Mouse (Mus musculus) cerebellum, adult 8-10 months (tissue): ENCODE measurements around the gene Crnkl1.

Experiments used
- DNase-seq: peaks from one replicate; pipeline ENCODE4 v3.0.0; 2022

The Crnkl1 gene

DNA sequence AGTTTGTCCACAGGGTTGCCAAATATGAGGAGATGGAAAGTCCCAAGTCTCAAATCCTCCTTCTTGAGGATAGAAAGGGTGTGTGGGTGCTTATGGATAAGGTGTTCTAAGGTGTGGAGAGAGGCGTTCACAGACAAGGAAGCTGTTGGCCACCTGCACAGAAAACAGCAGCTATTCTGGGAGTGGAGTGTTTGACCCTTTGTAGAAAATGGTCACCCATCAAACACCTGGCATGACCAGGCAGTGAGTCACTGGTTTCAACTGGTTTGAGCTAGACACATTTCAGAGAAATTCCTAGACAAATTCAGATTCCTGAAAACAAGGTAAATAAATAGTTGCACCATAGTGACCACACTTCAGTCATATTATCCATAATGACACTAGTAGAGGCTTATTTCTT lies 62.7 kb downstream of the Crnkl1 start:
- no peak for DNase-seq

DNA sequence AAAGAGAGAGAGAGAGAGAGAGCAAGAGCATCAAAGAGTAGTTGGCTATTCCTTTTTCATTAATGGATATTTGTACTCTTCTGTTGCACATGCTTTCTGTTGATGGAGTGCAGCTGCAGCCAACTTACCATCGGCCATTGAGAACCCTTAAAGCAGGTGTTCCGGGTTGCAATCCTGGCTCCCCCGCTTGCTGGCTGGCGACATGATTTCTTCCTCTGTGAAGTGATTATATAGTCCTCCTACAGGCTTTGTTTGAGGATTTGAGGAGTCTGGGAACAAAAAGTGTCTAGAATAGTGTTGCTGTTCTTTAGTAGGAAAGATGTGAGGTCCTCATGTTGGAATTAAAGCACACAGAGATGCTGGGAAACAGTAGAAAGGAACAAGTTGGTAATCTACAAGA lies 63.5 kb downstream of the Crnkl1 start:
- DNase-seq = no peak
